Mouse (Mus musculus): ENCODE data around the gene Nbeal2. TPM values are rescaled to one million over a fixed set of nuclear protein-coding genes. Genes with fewer than 3 reads are reported as not detected.

Gene Nbeal2
- total and polyA plus RNA-seq, 2 experiments: 2.1 to 11.6 TPM

DNA sequence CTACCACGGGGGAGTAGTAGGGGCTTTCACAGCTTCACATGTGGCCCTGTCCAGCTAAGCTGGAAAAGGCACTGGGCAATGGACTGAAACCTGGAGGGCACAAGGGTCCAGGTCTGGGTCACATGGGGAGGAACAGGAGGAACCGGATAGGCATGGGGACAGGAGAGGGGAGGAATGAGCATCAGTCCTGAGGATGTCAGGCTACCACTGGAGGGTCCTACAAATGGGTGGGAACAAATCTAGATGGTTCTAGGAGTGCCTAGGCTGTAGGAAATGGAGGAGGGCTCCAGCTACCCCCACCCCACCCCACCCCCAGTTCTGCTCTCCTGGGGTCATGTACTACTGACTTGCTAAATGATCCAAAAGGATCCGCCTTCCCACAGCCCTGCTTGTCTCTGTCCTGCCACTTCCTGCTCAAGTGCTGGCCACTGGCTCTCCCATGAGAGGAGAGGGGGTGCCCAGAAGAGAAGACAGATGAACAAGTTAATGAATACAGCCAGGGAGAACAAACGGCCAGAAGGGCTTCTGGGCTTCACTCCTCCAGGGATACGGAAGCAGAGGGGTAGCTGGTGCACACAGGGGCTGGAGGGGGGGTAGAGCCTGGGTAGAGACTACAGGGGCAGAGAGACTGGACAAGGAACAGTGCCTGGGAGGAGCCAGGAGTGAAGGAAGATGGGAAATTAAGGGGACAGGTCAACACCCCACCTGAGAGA, 11.0 kb downstream of the Nbeal2 start:
- Histone ChIP-seq H3K27me3 (ENCODE audit: control insufficient read depth, insufficient read depth, low read length) (no peaks in the 10 kb centered on the region), H3K27ac (replicated peaks; ENCODE audit: insufficient read depth, low read depth, low read length) (no peak overlapping the region), H3K4me3 (ENCODE audit: insufficient read depth, low read depth, low read length) (no peak overlapping the region), H3K36me3 (ENCODE audit: control insufficient read depth, insufficient read depth, low read length) (no peaks in the 10 kb centered on the region), H3K4me1 (ENCODE audit: control insufficient read depth, insufficient read depth, low read length) (no peaks in the 10 kb centered on the region), H3K79me2 (ENCODE audit: control insufficient read depth, insufficient read depth, low read length) (peaks cover under 1% of the 10 kb centered on the region; the same call in 1 of the 2 replicates), H3K9ac (ENCODE audit: low read depth, low read length) (no peak overlapping the region)
- DNase-seq (ENCODE audit: extremely low read depth, low read depth, low spot score): no peak
- TF ChIP-seq POLR2A (IDR thresholded peaks at IDR 0.05; ENCODE audit: extremely low read depth, insufficient read depth, low read length) (no peak), CTCF (IDR thresholded peaks at IDR 0.05; ENCODE audit: low read depth, low read length) (no peak)
- 71% methylated on average over 5 of the region's 5 CpGs for WGBS

DNA sequence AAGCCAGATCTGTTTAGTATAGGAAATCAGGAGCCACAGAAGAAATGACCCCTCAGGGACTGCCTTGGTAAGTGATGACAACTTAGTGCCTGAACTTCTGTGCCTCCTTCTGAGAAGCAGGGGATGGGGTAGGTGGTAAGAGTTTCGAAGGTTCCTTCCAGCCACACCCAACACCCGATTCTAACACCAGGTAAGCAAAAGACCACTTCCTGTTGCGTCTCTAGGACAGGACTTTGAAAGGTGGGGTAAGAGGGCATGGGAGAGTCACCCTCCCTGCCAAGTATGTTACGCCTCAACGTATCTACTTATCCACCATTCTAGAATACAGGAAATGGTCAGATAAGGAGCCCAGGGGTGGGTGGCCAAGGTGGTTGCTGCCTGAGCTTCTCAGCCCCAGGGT, 13.0 kb downstream of the Nbeal2 start:
- H3K79me2 ChIP-seq (ENCODE audit: control insufficient read depth, insufficient read depth, low read length): no peaks in the 10 kb centered on the region
- H3K27me3 ChIP-seq (ENCODE audit: control insufficient read depth, insufficient read depth, low read length): no peaks in the 10 kb centered on the region
- TF ChIP-seq POLR2A (IDR thresholded peaks at IDR 0.05; ENCODE audit: extremely low read depth, insufficient read depth, low read length): no peak
- TF ChIP-seq CTCF (IDR thresholded peaks at IDR 0.05; ENCODE audit: low read depth, low read length): no peak
- H3K27ac ChIP-seq (replicated peaks; ENCODE audit: insufficient read depth, low read depth, low read length): no peak overlapping the region
- no peaks in the 10 kb centered on the region for H3K4me1 ChIP-seq (ENCODE audit: control insufficient read depth, insufficient read depth, low read length)
- H3K9ac ChIP-seq (ENCODE audit: low read depth, low read length): no peak overlapping the region
- WGBS: 85% methylated on average over 5 of the region's 5 CpGs
- H3K4me3 ChIP-seq (ENCODE audit: insufficient read depth, low read depth, low read length): no peak overlapping the region
- no peaks in the 10 kb centered on the region for H3K36me3 ChIP-seq (ENCODE audit: control insufficient read depth, insufficient read depth, low read length)
- DNase-seq (ENCODE audit: extremely low read depth, low read depth, low spot score): no peak

DNA sequence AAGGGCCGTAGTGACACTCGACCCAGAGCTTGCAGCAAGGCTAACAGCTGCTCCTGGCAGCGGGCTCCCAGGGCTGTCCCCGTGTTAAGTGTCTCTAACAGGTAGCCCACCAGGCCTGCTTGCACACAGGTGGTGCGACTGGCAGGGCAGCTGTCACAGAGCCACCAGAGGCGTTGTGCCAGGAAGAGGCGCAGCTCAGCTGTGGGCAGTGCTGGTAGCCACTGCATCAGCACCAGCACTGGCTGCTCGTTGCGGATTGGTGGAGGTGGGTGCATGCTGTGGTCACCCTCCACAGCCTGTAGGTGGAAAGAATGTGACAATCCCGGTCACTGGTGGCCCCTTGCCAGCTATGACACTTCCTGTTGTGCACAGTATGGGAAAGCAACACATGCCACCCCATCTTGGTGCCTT, 15.3 kb downstream of the Nbeal2 start:
- Histone ChIP-seq H3K9ac (ENCODE audit: low read depth, low read length) (no peak overlapping the region), H3K27ac (replicated peaks; ENCODE audit: insufficient read depth, low read depth, low read length) (no peak overlapping the region)

DNA sequence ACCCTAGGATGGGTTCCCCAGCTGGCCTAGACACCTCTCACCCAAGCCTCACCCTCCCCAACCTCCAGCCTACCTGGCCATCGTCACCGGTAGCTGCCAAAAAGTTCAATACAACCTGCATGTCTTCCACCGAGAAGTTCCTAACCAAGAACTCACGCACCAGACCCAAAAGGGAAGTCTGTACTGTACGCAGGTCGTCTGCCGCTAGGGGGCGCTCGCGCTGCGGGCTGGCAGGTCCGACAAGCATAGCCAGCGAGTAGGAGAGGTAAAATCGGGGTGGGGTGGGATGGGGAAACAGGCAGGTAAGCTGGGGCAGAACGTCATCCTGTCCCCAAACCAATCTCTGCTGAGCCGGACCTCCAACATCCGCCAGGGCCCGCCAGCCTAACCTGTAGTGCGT, 18.7 kb downstream of the Nbeal2 start:
- DNase-seq (ENCODE audit: extremely low read depth, low read depth, low spot score): peak; percentile 44
- H3K27me3 ChIP-seq (ENCODE audit: control insufficient read depth, insufficient read depth, low read length): no peaks in the 10 kb centered on the region
- no peaks in the 10 kb centered on the region for H3K79me2 ChIP-seq (ENCODE audit: control insufficient read depth, insufficient read depth, low read length)
- no peaks in the 10 kb centered on the region for H3K4me1 ChIP-seq (ENCODE audit: control insufficient read depth, insufficient read depth, low read length)
- peaks cover 7% of the 10 kb centered on the region; the same call in 1 of the 2 replicates for H3K36me3 ChIP-seq (ENCODE audit: control insufficient read depth, insufficient read depth, low read length)
- WGBS: 19% methylated on average over 19 of the region's 19 CpGs
- no peak overlapping the region for H3K27ac ChIP-seq (replicated peaks; ENCODE audit: insufficient read depth, low read depth, low read length)
- H3K4me3 ChIP-seq (ENCODE audit: insufficient read depth, low read depth, low read length): no peak overlapping the region
- no peak for TF ChIP-seq POLR2A (IDR thresholded peaks at IDR 0.05; ENCODE audit: extremely low read depth, insufficient read depth, low read length)
- TF ChIP-seq CTCF (IDR thresholded peaks at IDR 0.05; ENCODE audit: low read depth, low read length): peak; percentile 98
- no peak overlapping the region for H3K9ac ChIP-seq (ENCODE audit: low read depth, low read length)

More for the DNA sequence above, 15.3 kb downstream of the Nbeal2 start:
- Histone ChIP-seq H3K27me3 (ENCODE audit: control insufficient read depth, insufficient read depth, low read length) (no peaks in the 10 kb centered on the region), H3K79me2 (ENCODE audit: control insufficient read depth, insufficient read depth, low read length) (no peaks in the 10 kb centered on the region), H3K4me1 (ENCODE audit: control insufficient read depth, insufficient read depth, low read length) (no peaks in the 10 kb centered on the region), H3K4me3 (ENCODE audit: insufficient read depth, low read depth, low read length) (no peak overlapping the region), H3K36me3 (ENCODE audit: control insufficient read depth, insufficient read depth, low read length) (peaks cover 4% of the 10 kb centered on the region; the same call in 1 of the 2 replicates)
- no peak for TF ChIP-seq CTCF (IDR thresholded peaks at IDR 0.05; ENCODE audit: low read depth, low read length)
- TF ChIP-seq POLR2A (IDR thresholded peaks at IDR 0.05; ENCODE audit: extremely low read depth, insufficient read depth, low read length): no peak
- WGBS: 92% methylated on average over 10 of the region's 10 CpGs
- no peak for DNase-seq (ENCODE audit: extremely low read depth, low read depth, low spot score)

DNA sequence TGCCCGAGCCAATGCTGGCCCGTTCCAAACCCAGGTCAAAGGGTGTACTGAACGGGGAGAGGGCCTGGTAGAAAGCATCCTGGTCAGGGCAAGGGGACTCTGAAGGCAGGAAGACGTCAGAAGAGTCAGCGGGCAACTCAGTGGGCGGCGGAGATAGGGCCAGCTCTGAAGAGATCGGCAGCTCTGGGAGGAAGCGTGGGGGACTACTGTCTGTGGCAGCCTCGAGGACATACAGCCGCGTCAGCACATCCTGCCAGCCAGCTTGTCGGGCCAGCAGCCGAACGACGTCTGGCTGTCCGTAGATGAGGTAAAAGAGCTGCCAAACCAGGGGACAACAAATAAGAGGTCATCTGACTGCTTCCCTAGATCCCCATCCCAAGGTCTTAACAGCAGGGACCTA, 20.1 kb downstream of the Nbeal2 start:
- WGBS: 73% methylated on average over 17 of the region's 17 CpGs
- no peak for TF ChIP-seq POLR2A (IDR thresholded peaks at IDR 0.05; ENCODE audit: extremely low read depth, insufficient read depth, low read length)
- TF ChIP-seq CTCF (IDR thresholded peaks at IDR 0.05; ENCODE audit: low read depth, low read length): no peak
- no peaks in the 10 kb centered on the region for H3K79me2 ChIP-seq (ENCODE audit: control insufficient read depth, insufficient read depth, low read length)
- no peaks in the 10 kb centered on the region for H3K4me1 ChIP-seq (ENCODE audit: control insufficient read depth, insufficient read depth, low read length)
- DNase-seq (ENCODE audit: extremely low read depth, low read depth, low spot score): no peak
- peaks cover 7% of the 10 kb centered on the region; the same call in 1 of the 2 replicates for H3K36me3 ChIP-seq (ENCODE audit: control insufficient read depth, insufficient read depth, low read length)
- H3K27me3 ChIP-seq (ENCODE audit: control insufficient read depth, insufficient read depth, low read length): no peaks in the 10 kb centered on the region
- no peak overlapping the region for H3K4me3 ChIP-seq (ENCODE audit: insufficient read depth, low read depth, low read length)
- H3K9ac ChIP-seq (ENCODE audit: low read depth, low read length): no peak overlapping the region
- no peak overlapping the region for H3K27ac ChIP-seq (replicated peaks; ENCODE audit: insufficient read depth, low read depth, low read length)

DNA sequence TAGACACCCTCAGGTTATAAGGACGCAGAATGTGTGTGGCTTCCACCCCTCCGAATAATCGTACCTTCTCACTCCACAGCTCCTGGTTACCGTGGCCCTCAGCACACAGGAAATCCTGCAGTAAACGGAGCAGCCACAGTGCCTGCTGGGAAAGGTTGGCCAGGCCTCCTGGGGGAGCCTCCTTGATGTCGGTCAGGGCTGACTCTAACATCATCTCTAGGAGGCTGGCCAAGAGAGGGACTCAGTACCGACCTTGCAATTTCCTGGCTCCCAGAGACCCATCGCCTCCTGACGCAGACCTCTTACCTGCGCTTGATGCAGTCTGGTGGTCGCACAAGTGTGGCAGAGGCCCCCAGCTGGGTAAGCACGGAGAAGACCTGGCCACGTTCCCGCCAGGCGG, 21.3 kb downstream of the Nbeal2 start:
- Histone ChIP-seq H3K27me3 (ENCODE audit: control insufficient read depth, insufficient read depth, low read length) (no peaks in the 10 kb centered on the region), H3K79me2 (ENCODE audit: control insufficient read depth, insufficient read depth, low read length) (no peaks in the 10 kb centered on the region), H3K4me3 (ENCODE audit: insufficient read depth, low read depth, low read length) (no peak overlapping the region), H3K36me3 (ENCODE audit: control insufficient read depth, insufficient read depth, low read length) (peaks cover 7% of the 10 kb centered on the region; the same call in 1 of the 2 replicates), H3K4me1 (ENCODE audit: control insufficient read depth, insufficient read depth, low read length) (no peaks in the 10 kb centered on the region), H3K9ac (ENCODE audit: low read depth, low read length) (no peak overlapping the region), H3K27ac (replicated peaks; ENCODE audit: insufficient read depth, low read depth, low read length) (no peak overlapping the region)
- 95% methylated on average over 15 of the region's 15 CpGs for WGBS
- no peak for DNase-seq (ENCODE audit: extremely low read depth, low read depth, low spot score)
- TF ChIP-seq POLR2A (IDR thresholded peaks at IDR 0.05; ENCODE audit: extremely low read depth, insufficient read depth, low read length) (no peak), CTCF (IDR thresholded peaks at IDR 0.05; ENCODE audit: low read depth, low read length) (no peak)
